Mouse (Mus musculus): ENCODE data around the gene Olfr228.
"Not testable (repeated sequence)": the region's sequence is repeated elsewhere in the genome, so short reads cannot be mapped to it uniquely, and the experiment has no call there.

Olfr228 gene

DNA sequence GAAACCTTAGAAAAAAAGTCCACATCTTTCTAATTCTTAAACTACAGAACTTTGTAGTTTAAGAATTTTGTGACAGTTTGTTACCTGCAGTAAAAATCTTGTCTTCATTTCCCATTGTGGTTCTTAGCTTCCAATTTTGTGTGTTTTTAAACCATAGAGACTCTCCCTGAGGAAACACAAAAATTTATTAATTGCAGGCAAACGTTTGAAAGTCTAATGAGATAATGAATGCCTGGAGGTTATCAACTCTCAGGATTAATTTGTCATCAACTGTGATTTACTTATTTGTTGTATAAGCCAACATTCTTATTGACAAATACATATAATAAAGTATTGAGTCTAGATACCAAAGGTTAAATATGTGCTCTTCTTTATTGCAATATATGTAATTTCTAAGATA, at the start of gene Olfr228:
TSS of gene Olfr228 (minus strand) at position 101 of the 400 bp plus-strand sequence.
- DNase-seq, result no peak

- DNase-seq, result no peak
These were observed 43.8 kb upstream of the Olfr228 start for GRCm38 (mm10) chr2:86530991-86531390.

DNA sequence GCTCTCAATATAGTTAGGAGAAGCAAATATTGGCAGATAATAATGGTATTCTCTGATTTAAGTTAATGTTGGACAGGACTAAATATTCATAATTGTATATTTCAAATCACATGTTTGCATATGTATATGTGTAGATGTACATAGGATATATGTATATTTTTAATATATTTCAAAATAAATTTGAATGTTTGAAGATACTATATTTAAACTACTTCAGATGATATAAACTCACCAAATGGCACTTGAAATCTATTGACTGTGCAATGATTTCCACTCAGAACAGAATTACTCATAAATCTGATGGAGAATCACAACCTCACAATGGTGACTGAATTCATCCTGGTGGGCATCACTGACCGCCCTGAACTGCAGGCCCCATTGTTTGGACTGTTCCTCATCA, 21.0 kb upstream of the Olfr228 start, which contains the start of gene Olfr1076:
TSS of gene Olfr1076 (plus strand) at position 301 of the 400 bp plus-strand sequence.
- no peak for DNase-seq

DNA sequence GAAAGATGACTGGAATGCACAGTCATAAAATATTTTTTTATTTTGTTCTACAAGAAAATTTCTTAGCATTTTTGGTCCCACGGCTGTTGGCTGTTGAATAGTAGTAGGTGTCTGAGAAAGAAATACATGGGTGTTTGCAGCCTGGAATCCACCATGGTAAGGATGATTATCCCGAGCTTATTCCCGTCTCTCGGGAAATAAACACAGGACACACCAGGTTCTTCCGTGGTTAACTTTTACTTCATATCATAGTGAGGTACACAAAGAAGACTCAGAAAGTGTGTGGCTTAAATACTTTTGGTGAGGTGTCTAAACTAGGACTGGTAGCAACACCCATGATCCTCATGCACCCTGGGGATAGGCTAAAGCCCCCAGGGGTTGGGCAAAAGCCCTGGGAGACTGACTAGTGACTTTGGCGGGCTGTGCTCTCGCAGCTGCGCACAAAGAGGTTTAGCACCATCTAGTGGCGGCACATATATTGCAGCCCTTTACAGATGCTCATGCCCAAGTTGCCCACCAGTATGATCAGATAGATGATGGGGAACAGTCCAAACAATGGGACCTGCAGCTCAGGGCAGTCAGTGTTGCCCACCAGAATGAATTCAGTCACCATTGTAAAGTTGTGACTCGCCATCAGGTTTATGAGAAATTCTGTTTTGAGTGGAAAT, 22.6 kb downstream of the Olfr228 start:
- DNase-seq, result peak; percentile 60

DNA sequence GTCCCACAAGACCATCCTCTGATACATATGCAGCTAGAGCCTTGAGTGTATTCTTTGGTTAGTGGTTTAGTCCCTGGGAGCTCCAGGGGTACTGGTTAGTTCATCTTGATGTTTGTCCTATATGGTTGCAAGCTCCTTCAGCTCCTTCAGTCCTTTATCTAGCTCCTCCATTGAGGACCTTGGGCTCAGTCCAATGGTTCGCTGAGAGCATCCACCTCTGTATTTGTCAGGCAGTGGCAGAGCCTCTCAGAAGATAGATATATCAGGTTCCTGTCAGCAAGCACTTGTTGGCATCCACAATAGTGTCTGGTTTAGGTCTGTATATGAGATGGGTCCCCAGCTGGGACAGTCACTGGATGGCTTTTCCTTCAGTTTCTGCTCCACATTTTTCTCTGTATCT, 26.8 kb downstream of the Olfr228 start:
- no peak for DNase-seq

DNA sequence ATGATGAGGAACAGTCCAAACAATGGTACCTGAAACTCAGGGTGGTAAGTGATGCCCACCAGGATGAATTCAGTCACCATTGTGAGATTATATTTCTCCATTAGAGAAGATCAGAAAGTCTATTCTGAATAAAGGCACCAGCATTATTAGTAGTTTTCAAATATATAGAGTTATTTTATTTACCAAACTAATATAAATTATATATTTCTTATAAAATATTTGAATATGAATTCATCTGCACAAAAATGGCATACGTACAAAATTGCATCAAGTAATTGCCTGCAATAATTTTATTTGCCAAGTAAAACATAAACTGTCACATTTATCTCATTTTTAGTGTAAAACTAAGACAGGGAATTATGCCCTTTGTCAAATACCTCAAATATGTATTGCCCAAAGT, 31.0 kb downstream of the Olfr228 start, which contains the start of gene Olfr1066:
TSS of gene Olfr1066 (minus strand) at position 101 of the 400 bp plus-strand sequence.
- no peak for DNase-seq

DNA sequence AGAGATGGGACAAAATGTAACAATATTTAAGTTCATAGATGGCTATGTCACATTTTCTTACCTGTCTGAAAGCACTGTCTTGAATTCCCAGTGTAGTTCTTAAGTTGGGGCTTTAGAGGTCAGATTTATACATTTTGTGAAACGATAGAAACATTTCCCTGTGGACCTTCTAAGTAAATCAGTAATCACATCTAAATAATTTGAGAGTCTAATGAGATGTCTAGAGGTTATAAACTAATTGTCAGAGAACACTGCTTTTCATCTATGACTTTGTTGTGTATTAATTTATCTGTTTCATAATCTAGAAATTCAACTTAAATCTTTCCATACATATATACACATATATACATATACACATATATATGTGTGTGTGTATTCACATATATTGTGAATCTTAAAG, 36.7 kb downstream of the Olfr228 start, which contains the start of gene Olfr1065:
TSS of gene Olfr1065 (minus strand) at position 101 of the 400 bp plus-strand sequence.
- DNase-seq, result not testable (repeated sequence)

GRCm38 (mm10) chr2:86442101-86442500, 45.1 kb downstream of the Olfr228 start:
- not testable (repeated sequence) for DNase-seq
